Mouse (Mus musculus) spleen, adult 2 months (tissue): ENCODE results near the gene Cdc14b.

Experiments
- CTCF ChIP-seq: fragments of 200-500 bp; IDR thresholded peaks from 2 replicates; pipeline ENCODE4 v1.5.1; 2011; ENCODE audit warnings: mild to moderate bottlenecking, inconsistent platforms; ENCODE audit not compliant: insufficient read depth, insufficient read length, insufficient replicate concordance; ENCODE audit errors: extremely low read depth
- POLR2A ChIP-seq: fragments of 200-500 bp; IDR thresholded peaks from 2 replicates; pipeline ENCODE4 v1.6.1; 2011; ENCODE audit warnings: low read depth, low read length, inconsistent platforms

GRCm38 (mm10) chr13:64273891-64274844, 922 bp downstream of the Cdc14b start:
- TF ChIP-seq POLR2A (no peak), CTCF (no peak)
